Mouse (Mus musculus) brain, embryonic 14.5 days (tissue): Measurements from ENCODE around the gene Ablim1. TPM values are rescaled to one million over a fixed set of nuclear protein-coding genes. Genes with fewer than 3 reads are reported as not detected.

Experiments used
- DNase-seq: peaks from one replicate; pipeline ENCODE4 v3.0.0-alpha.2; 2011; ENCODE audit warnings: low read depth
- CTCF ChIP-seq: fragments of 200-500 bp; IDR thresholded peaks from 2 replicates; pipeline ENCODE4 v1.5.1; 2012; ENCODE audit warnings: inconsistent platforms, mild to moderate bottlenecking, moderate library complexity, borderline replicate concordance; ENCODE audit not compliant: insufficient read depth, insufficient read length; ENCODE audit errors: extremely low read depth
- POLR2A ChIP-seq: fragments of 200-500 bp; IDR thresholded peaks from 2 replicates; pipeline ENCODE4 v1.6.1; 2012; ENCODE audit warnings: mild to moderate bottlenecking, inconsistent platforms, borderline replicate concordance; ENCODE audit not compliant: poor library complexity, insufficient read depth, insufficient read length, severe bottlenecking; ENCODE audit errors: extremely low read depth
- polyA plus RNA-seq: library from polyadenylated mRNA; depleted of rRNA; stranded (reverse); fragments of >200 nt; gene quantifications from 2 replicates; pipeline ENCODE4 v1.2.3, GENCODE M21; 2012

Gene Ablim1
- polyA plus RNA-seq, 1 experiment, result 40.7 TPM

DNA sequence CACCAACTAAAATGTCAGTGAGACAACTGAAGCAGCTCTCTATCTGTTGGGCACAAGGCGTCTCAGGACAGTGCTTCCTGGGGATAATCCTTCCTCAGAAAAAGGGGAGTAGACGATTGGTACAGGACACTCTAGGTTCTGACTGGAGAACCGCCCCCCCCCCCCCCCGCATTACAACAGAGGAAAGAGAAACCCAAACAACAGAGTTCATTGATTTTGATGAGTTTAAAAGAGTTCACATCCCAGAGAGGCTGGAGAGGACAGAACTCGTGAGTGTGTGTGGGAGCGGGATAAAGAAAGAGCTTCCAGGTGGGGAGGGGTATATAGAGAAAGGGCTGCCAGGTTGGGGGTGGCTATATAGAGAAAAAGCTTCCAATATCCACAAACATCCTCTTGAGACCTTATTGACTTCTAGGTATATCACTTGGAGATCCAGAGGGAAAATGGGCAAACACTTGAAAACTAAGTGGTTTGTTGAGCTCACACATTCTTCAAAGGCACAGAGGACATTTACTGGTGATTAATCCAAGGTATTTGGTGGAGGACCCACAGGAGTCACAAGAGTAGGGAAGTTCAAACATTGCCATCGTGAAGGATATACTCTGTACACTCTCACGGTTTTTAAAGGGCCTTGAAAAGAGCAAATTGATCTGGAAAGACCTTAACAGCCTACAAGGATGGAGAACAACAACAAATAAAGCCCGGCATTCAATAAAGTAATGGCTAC, 6.1 kb upstream of the Ablim1 start:
- TF ChIP-seq POLR2A (no peak), CTCF (no peak)
- no peak for DNase-seq

- no peak for TF ChIP-seq CTCF
- no peak for TF ChIP-seq POLR2A
- DNase-seq, result no peak
Measured at GRCm38 (mm10) chr19:57316597-57316996, 1.9 kb upstream of the Ablim1 start.

GRCm38 (mm10) chr19:57315013-57315565, 370 bp upstream of the Ablim1 start:
- DNase-seq, result peak; percentile 39
- TF ChIP-seq POLR2A (no peak), CTCF (no peak)

- TF ChIP-seq POLR2A, result no peak
- no peak for TF ChIP-seq CTCF
- peak; percentile 42 for DNase-seq
Measured at GRCm38 (mm10) chr19:57313891-57314345, 801 bp downstream of the Ablim1 start.

DNA sequence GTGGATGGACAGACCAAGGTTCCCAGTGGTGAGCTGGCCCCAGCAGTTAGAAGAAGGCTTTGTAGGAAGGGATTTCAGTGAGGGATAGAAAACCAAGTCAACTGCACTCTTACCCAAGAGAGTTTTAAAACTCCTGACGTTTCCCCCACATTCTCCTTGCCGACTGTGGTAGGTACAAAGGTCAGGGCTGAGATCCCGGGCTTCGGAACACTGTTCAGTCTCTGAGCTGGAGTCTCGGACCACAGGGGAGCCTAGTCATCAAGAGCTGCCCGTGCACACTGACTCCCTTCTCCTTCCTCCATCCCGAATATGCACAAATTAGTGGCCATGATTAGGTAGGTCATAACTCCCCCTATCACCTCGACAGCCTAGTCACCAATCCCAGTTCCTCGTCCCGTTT, 1.5 kb downstream of the Ablim1 start:
- no peak for TF ChIP-seq CTCF
- TF ChIP-seq POLR2A, result no peak
- DNase-seq, result no peak

- TF ChIP-seq POLR2A (no peak), CTCF (no peak)
- DNase-seq, result no peak
Measured at GRCm38 (mm10) chr19:57309980-57310379, 4.7 kb downstream of the Ablim1 start.

DNA sequence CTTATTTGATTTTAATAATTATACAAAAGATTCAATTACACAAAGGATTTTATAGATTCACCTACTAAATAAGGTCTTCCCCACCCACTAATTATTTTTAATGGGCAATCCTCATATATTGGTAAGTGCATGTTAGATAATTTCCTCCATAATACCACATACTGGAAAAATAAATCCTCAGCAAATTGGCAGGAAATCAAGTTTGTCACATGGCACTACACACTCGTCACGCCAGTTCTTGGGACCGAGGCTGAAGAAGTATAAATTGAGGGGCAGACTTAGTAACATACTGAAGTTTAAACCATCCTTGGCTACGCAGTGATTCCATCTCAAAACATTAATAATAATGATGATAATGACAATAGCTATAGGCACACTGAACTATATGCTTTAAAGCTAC, 8.1 kb downstream of the Ablim1 start:
- TF ChIP-seq POLR2A (no peak), CTCF (no peak)
- peak; percentile 64 for DNase-seq

DNA sequence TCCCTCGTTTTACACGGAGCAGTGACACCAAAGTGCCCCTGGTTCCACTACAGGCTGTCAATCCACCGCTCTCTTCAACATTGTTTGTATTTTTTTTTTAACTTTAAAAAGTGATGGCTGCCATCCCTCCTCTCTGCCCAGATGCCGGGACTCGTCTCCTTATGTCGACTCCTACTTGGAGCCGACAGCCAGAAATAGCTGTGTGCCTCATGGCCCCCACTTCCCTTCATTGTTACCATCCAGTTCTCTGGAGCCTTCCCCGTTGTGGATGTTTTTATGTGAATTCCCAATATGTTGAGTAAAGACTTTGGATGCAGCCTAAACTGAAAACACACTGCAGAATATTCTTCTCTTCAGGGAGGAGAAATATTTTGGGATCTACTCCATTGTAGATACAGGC, 8.7 kb downstream of the Ablim1 start:
- DNase-seq, result no peak
- TF ChIP-seq CTCF, result no peak
- no peak for TF ChIP-seq POLR2A

GRCm38 (mm10) chr19:57304666-57305065, 10.1 kb downstream of the Ablim1 start:
- no peak for DNase-seq
- TF ChIP-seq POLR2A (no peak), CTCF (no peak)

GRCm38 (mm10) chr19:57301961-57302395, 12.7 kb downstream of the Ablim1 start:
- TF ChIP-seq CTCF (no peak), POLR2A (no peak)
- peak; percentile 50 for DNase-seq

DNA sequence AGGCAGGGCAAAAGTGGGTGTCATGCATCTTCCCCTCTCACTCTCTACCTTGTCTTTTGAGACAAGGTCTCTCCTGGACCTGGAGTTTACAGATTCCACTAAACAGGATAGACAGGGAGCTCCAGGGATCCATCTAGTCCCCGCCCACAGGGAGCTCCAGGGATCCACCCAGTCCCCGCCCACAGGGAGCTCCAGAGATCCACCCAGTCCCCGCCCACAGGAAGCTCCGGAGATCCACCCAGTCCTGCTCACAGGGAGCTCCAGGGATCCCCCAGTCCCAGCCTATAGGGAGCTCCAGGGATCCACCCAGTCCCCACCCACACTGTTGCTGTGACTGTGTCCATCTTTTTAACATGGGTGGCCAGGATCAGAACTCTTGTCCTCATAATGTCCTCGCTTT, 16.7 kb downstream of the Ablim1 start:
- DNase-seq, result no peak
- TF ChIP-seq POLR2A (no peak), CTCF (no peak)

DNA sequence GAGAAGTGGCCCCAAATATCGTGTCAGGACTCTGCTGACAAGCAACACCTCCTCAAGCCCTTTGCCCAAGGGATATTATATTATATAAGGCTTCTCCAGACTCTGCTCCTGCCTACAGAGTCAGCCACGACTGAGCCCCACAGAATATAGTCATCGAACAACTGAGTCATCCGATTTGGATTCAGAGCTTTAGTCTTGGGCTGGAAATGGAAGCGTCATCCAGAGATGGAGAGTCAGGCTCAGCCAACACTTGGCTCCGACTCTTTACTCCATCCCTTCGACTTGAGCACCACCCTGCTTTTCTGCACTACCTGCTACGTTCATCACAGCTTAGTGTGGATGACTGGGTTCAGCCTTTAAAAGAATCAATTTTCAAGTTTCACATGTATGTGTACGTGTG, 17.3 kb downstream of the Ablim1 start:
- TF ChIP-seq POLR2A (no peak), CTCF (no peak)
- no peak for DNase-seq
